Mouse (Mus musculus) layer of hippocampus, adult 18-20 months (tissue): ENCODE results near the gene Sarnp. TPM values are rescaled to one million over a fixed set of nuclear protein-coding genes. Genes with fewer than 3 reads are reported as not detected.

Experiments
- DNase-seq, 2 experiments: peaks; one replicate each; pipeline ENCODE4 v3.0.0; 2022; ENCODE audit warnings: low spot score in 2 of 2
- total RNA-seq, 2 experiments: library from RNA; stranded (reverse); gene quantifications; 2 replicates each; pipeline ENCODE4 v1.2.3; 2021

Gene Sarnp
- total RNA-seq, 2 experiments from 2014 or later = 37.7 to 38.2 TPM

DNA sequence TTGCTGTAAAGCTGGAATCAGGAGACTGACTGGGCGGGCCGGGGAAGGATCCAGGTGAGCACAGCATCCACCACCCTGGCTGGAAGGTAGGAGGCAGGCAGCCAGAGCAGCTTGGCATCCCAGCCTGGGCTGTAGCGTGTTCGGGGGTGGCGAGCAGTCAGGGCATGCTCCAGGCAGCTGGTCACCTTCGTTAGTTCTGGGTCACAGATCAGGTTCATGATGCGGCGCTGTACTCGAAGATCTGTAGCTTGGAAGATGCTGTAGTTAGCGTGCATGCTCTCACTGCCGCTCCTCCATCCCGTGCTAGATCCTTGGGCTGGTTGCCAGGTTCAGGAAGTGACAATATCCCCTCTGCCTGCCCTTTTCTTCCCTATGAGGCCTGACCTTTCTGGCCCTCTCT is 96.6 kb downstream of the Sarnp start:
- DNase-seq = no peak

DNA sequence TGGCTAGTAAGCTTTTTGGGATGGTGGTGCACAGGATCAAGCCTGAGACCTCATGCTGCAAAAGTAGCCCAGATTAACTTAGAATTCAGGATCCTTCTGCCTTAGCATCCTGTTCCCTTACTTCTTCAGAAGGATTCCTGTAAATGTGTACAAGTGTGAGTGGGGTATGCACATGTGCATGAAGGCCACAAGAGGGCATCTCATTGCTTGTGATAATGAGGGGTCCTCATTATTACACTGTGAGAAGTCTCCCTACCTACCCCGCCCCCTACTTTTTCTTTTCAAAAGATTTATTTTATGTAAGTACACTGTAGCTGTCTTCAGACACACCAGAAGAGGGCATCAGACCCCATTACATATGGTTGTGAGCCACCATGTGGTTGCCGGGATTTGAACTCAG is 98.4 kb downstream of the Sarnp start:
- DNase-seq = no peak

DNA sequence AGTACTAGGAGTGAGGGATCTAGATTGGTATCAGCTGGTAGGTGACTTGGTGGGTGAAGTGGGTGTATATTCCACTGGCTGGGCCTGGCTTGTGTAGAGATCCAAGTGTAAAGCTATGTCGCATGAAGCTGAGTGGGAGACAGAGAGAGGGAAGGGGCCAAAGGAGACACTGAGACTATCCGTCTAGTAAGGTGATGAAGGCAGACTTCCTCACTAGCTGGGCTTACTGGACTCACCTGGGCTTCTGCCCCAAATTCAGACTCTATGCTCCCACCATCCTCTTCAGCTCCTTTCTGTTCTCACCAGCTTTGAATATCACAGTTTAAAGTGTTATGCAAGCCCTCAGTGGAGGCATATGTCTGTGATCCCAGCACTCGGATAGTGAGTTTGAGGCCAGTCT is 99.5 kb downstream of the Sarnp start:
- DNase-seq = no peak

GRCm38 (mm10) chr10:128917400-128917799 is 100.3 kb downstream of the Sarnp start:
- no peak for DNase-seq

DNA sequence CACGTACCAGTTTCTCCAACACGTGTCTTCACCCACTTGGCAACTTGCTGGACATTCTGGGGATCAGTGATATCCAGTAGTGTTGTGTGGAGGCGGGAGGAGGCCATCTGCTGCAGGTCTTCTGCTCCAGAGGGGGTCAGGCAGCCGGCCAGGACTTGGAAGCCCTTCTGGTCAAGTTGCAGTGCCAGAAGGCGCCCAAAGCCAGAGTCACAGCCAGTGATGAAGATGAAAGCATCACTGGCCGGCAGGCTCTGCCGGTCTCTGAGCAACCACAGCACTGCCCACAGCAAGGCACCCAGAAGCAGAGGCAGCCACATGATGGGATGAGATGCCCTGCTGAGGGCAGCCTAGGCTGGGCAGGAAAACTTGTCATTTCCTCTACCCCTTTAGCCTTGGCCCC is 101.1 kb downstream of the Sarnp start:
- DNase-seq = no peak

GRCm38 (mm10) chr10:128919203-128919631 is 102.1 kb downstream of the Sarnp start:
- no peak for DNase-seq

GRCm38 (mm10) chr10:128919966-128920365 is 102.8 kb downstream of the Sarnp start:
- DNase-seq = no peak

GRCm38 (mm10) chr10:128920736-128921161 is 103.6 kb downstream of the Sarnp start:
- DNase-seq = no peak

DNA sequence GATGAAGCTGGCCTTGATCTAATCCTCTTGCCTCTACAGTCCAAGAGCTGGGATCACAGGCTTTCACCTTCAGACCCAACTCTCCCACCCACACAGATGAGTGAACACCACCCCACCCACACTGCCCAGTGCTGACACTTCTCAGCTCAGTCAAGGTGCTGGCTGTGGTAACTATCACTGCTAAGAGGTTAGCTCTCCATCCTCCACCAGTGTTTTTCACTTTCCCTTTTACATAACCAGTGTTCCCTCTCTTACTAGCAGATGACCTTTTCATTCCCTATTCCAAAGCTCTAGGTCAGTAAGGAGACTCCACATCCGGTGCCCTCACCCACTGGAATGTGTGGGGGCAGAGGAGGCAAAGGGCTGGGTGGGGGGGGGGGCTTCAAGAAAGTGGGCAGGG is 104.1 kb downstream of the Sarnp start:
- DNase-seq = no peak

DNA sequence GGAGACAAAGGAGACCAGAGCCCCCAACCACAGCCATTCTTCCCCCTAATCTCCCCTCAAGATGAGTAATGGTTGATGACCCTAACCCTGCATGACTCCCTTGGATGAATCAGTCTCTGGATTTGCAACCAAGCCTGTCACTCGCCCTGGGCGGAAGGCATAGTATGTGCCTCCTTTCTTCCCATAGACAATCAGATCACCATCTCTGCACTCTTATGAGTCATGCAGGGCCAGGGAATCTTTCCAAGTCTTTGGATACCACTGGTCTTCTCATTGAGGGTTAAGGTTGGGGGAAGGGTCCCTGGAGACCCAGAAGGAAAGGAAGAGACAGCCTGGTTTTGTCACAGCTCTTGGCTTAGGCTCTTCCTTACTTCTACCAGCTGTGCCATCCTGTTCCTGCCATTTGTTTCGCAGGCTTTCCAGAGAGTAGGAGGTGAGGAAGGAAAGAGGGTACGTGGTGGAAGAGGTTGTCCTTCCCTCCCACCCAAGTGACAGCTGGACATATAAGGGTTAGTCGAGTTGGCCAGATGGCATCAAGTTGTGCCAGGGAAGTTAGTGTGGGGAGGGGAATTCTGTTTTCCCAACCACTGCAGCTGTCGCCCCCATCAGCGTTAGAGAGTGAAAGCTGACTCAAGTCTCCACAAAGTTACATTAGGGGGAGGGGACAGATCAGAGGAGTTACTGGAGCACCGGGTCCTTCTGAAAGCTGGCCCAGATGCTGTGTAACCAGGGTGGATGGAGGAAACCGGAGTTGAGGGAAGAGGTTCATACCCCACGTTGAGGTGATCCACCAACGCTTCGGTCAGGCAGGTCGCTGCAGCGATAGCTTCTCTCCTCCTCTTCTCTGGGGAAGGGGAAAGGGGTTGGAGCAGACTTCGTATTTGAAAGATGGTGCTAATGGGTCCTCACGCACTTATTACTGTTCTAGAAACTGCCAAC is 105.0 kb downstream of the Sarnp start:
- DNase-seq = peak; percentile 44 to 52

DNA sequence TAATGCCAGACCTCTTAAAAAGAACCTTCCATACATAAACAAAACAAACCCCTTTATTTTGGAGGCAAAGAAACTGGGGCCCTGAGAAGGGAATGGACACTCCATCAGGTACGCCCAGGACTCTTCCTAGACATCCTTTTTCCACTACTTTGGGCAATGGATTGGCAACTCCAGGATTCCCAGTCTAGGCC is 105.6 kb downstream of the Sarnp start, which contains the start of gene Rdh5:
Gene Rdh5 (minus strand): TSS at position 67 of the 191 bp plus-strand sequence.
- no peak for DNase-seq

DNA sequence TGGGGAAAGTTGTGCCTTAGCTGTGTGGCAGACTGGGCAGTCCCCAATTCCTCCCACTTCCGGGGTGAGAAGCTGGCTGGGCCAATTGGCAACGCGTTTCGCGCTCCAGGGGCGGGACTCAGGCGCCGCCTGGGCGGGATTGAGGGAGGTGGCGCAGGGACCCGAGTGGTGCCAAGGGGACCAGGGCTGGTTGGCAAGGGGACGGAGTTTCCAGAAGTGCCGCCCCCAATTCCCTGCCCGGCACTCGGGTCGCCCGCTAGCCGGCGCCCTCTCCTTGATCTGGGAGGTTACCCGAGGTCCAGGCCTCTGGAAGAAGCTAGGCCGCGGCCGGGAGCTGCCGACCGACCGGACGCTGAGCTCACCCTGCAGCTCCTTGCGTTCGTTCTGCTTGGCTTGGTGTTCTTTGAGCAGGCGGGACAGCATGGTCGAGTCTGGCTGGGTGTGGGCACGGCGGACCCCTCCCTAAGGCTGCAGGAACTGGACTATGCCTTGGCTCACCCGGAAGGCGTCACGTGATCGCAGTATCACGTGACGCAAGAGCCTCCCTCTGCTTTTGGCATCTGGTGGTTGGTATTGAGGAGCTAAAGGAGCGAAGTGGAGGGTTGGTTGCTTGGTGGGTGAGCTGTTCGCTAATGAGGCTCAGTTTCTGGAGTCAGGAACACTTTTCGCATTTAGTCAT is 106.0 kb downstream of the Sarnp start:
- peak; percentile 95 to 96 for DNase-seq

DNA sequence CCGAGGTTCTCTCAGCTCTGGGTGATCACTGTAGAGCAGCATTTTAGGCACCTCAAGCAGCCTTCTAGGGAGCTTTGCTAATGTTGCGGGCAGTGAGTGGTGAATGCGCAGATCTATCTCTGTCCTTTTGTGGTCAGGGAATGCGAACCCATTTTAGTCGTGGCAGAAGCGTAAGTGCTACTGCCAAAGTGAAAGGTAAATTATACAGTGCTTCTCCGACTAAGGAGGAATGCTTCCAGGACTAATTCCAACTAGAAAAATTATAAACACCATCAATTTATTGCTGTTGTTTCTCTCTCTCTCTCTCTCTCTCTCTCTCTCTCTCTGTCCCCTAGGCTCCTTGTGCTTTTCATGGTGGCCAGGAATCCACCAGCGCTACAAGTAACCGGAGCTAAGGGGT is 106.8 kb downstream of the Sarnp start, which contains the start of gene Bloc1s1:
Gene Bloc1s1 (minus strand): TSS at position 101 of the 400 bp plus-strand sequence.
- no peak for DNase-seq

Other genes starting within 250 kb of the Sarnp start
- gene Erbb3, start 227.7 kb upstream of the Sarnp start, total RNA-seq = 1 to 10 TPM; 7.1 to 7.5 TPM
- 100 to 1,000 TPM; 273 to 330 TPM for gene Rps26, start 190.6 kb upstream of the Sarnp start, total RNA-seq
- 10 to 100 TPM; 15.5 to 16.5 TPM for gene Ikzf4, start 171.3 kb upstream of the Sarnp start, total RNA-seq
- gene Suox, start 143.3 kb upstream of the Sarnp start, total RNA-seq = 10 to 100 TPM; 12.8 to 13.9 TPM
- gene Rab5b, start 121.1 kb upstream of the Sarnp start, total RNA-seq = 100 to 1,000 TPM; 133 to 138 TPM
- gene Pmel, start 113.1 kb upstream of the Sarnp start, total RNA-seq = under 1 TPM; 0.20 to 0.25 TPM
- gene Cdk2, start 112.3 kb upstream of the Sarnp start, total RNA-seq = 1 to 10 TPM; 1.4 to 2.6 TPM
- 10 to 100 TPM; 10.9 to 12.8 TPM for gene Dgka, start 72.5 kb upstream of the Sarnp start, total RNA-seq
- gene Pym1, start 69.4 kb upstream of the Sarnp start, total RNA-seq = 10 to 100 TPM; 25.1 to 26.2 TPM
- under 1 TPM; 0.43 to 0.50 TPM for gene Mmp19, start 26.4 kb upstream of the Sarnp start, total RNA-seq
- gene Dnajc14, start 13.3 kb upstream of the Sarnp start, total RNA-seq = 10 to 100 TPM; 63.8 to 64.8 TPM
- 1 to 10 TPM; 7.9 to 8.1 TPM for gene Tmem198b, start 13.0 kb upstream of the Sarnp start, total RNA-seq
- 10 to 100 TPM in 1 of 2 experiments, 1 to 10 TPM in 1; 9.3 to 10.4 TPM for gene Ormdl2, start 4.3 kb downstream of the Sarnp start, total RNA-seq
- gene Gdf11, start 74.4 kb downstream of the Sarnp start, total RNA-seq = 10 to 100 TPM; 18.2 to 18.9 TPM
- gene Cd63, start 83.7 kb downstream of the Sarnp start, total RNA-seq = 10 to 100 TPM; 74.2 to 79.4 TPM
- gene Rdh5, start 105.6 kb downstream of the Sarnp start, total RNA-seq = 1 to 10 TPM; 7.1 to 8.1 TPM
- gene Bloc1s1, start 106.7 kb downstream of the Sarnp start, total RNA-seq = 10 to 100 TPM; 94.9 to 98.7 TPM
- gene Itga7, start 116.5 kb downstream of the Sarnp start, total RNA-seq = 10 to 100 TPM; 29.7 to 30.0 TPM
- not detected for gene Mettl7b, start 143.7 kb downstream of the Sarnp start, total RNA-seq
- not detected for gene Olfr9, start 172.1 kb downstream of the Sarnp start, total RNA-seq
- gene Olfr763, start 193.5 kb downstream of the Sarnp start, total RNA-seq = not detected
- not detected for gene Olfr764-ps1, start 222.6 kb downstream of the Sarnp start, total RNA-seq
- gene Olfr765, start 232.7 kb downstream of the Sarnp start, total RNA-seq = not detected